In the genomic region with DNA sequence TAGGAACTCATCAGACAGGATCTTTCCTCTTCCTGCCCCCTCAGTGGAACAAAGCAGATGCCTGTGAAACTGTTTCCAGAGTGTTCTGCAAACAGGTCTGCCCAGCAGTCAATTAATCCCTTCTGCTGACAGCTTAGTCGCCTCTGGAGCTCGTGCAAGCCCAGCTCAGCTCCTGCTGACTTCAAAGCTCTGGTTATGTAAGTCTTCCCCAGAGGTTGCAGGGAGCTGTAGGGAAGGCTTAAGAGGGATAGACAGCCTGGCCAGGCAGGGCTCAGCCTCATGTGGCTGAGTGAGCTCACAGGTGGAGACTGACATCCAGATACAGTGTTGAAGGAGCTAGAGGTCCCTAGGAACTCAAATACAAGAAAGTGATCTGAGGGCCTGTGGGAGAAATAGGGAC, we compare ENCODE assay signal across 19 mouse cellular contexts. TPM values are rescaled to one million over a fixed set of nuclear protein-coding genes. Genes with fewer than 3 reads are reported as not detected.
A peak's percentile ranks its signal among the peaks of the same experiment; 100 is the strongest.
DNase-seq lines count a peak whose midpoint lies in the region; ATAC-seq and TF ChIP-seq lines count a peak whose summit lies in the region.
"Had no signal": no experiment of that assay in that cellular context is flagged by ENCODE, and none has a peak within 500 bp of the region (broad histone marks: within the 10 kb centered on the region; RNA-seq: fewer than 3 reads in every experiment).

No protein-coding gene starts in this region.

- 2% methylated on average over 2 of the region's 2 CpGs for WGBS in midbrain, embryonic 14.5 days

- no peaks in the 10 kb centered on the region for H3K4me1 ChIP-seq in midbrain, embryonic 14.5 days (ENCODE audit: control insufficient read depth, insufficient read depth, low read length)
- H3K4me1 ChIP-seq: embryonic facial prominence, embryonic 13.5 days; forebrain, embryonic 13.5 days had no signal

- no peaks in the 10 kb centered on the region for H3K9me3 ChIP-seq in midbrain, embryonic 14.5 days (ENCODE audit: control insufficient read depth, low read length)
- H3K9me3 ChIP-seq: embryonic facial prominence, embryonic 13.5 days; forebrain, embryonic 13.5 days; liver, embryonic 15.5 days had no signal

- DNase-seq in adrenal gland, adult (ENCODE audit: inconsistent age in 2 of 2, low spot score in 1 of 2) = peak; percentile 38 to 54
- DNase-seq in adrenal gland, adult 18-20 months (ENCODE audit: low spot score in 2 of 2) = no peak
- peak; percentile 33 for DNase-seq in left cerebral cortex, adult 11 months (ENCODE audit: low spot score)
- DNase-seq in left cerebral cortex, adult 2 months (ENCODE audit: extremely low spot score in 1 of 2, low spot score in 2 of 2) = no peak
- DNase-seq in gonadal fat pad, adult 2 months (ENCODE audit: low read depth) = peak; percentile 12
- DNase-seq in midbrain, embryonic 14.5 days = peak; percentile 63
- no peak for DNase-seq in thymus, adult 18-20 months
- DNase-seq: cerebellum, adult 9-11 months; layer of hippocampus, adult 9-11 months; lung, postnatal 36 days; spleen, adult 18-20 months; thymus, postnatal 4 days had no signal

- intact Hi-C loops in left cerebral cortex, adult 2 months (cut with DNase I) = no loop called here

- no peak for ATAC-seq in midbrain, embryonic 14.5 days (ENCODE audit: low FRiP score, low TSS enrichment)
- ATAC-seq in inflammation-experienced regulatory T-cells, adult 6 months = no peak
- ATAC-seq: forebrain, embryonic 13.5 days had no signal

- no peak for TF ChIP-seq CTCF in left cerebral cortex, adult 2 months (IDR thresholded peaks at IDR 0.05)

- H3K36me3 ChIP-seq in midbrain, embryonic 14.5 days (ENCODE audit: control insufficient read depth, insufficient read depth, low read length) = no peaks in the 10 kb centered on the region
- H3K36me3 ChIP-seq: embryonic facial prominence, embryonic 13.5 days; liver, embryonic 15.5 days had no signal

- no peak overlapping the region for H3K9ac ChIP-seq in midbrain, embryonic 14.5 days (replicated peaks; ENCODE audit: low read length)
- H3K9ac ChIP-seq: embryonic facial prominence, embryonic 13.5 days; forebrain, embryonic 13.5 days; liver, embryonic 15.5 days had no signal

- no peak overlapping the region for H3K4me3 ChIP-seq in left cerebral cortex, adult 2 months
- H3K4me3 ChIP-seq in midbrain, embryonic 14.5 days (replicated peaks; ENCODE audit: low read depth, low read length) = no peak overlapping the region
- H3K4me3 ChIP-seq: embryonic facial prominence, embryonic 13.5 days; forebrain, embryonic 13.5 days; liver, embryonic 15.5 days had no signal

- no peak overlapping the region for H3K4me2 ChIP-seq in midbrain, embryonic 14.5 days (ENCODE audit: low read length)
- H3K4me2 ChIP-seq: embryonic facial prominence, embryonic 13.5 days; forebrain, embryonic 13.5 days; liver, embryonic 15.5 days had no signal

- no peak overlapping the region; the same call in 1 of the 2 replicates for H3K27ac ChIP-seq in left cerebral cortex, adult 2 months
- H3K27ac ChIP-seq in midbrain, embryonic 14.5 days (replicated peaks; ENCODE audit: low read depth, low read length) = no peak overlapping the region
- H3K27ac ChIP-seq: embryonic facial prominence, embryonic 13.5 days; forebrain, embryonic 13.5 days; kidney, postnatal 0 days; liver, embryonic 15.5 days; stomach, postnatal 0 days had no signal

- H3K27me3 ChIP-seq in midbrain, embryonic 14.5 days (ENCODE audit: control insufficient read depth, insufficient read depth, low read length) = no peaks in the 10 kb centered on the region
- H3K27me3 ChIP-seq: embryonic facial prominence, embryonic 13.5 days; forebrain, embryonic 13.5 days; liver, embryonic 15.5 days had no signal

RNA-seq across cellular contexts. Expression of a gene that starts 55.1 kb away (rescaled TPM):
- not detected for total RNA-seq in adrenal gland, adult 18-20 months (2021)
- 100 to 1,000 TPM; 292 to 305 TPM for total RNA-seq in left cerebral cortex, adult 2 months (2021)
- 0.12 TPM in 1 of 2 replicates, not detected in the other for polyA plus RNA-seq in gonadal fat pad, adult 2 months (2012; rRNA removed)
- 116 and 125 TPM in 2 replicates for polyA plus RNA-seq in midbrain, embryonic 14.5 days (2014; fragmentation: Nextera tagmentation; extraction: Ambion mirVana)
- under 1 TPM in 1 of 3 experiments, not detected in 2; 0.48 TPM for polyA plus RNA-seq in inflammation-experienced regulatory T-cells, adult 6 months (2017; shearing (Covaris generic))
- polyA plus RNA-seq: intestine, embryonic 14.5 days; stomach, postnatal 0 days had no signal

Comparison
In these comparisons a context has a peak if more than half of its experiments do, and no peak if none do; other contexts are left out.
1. DNase-seq: peak in adrenal gland, adult (2 of 2), left cerebral cortex, adult 11 months (single experiment), gonadal fat pad, adult 2 months (single experiment) and midbrain, embryonic 14.5 days (single experiment); none in adrenal gland, adult 18-20 months (0 of 2), left cerebral cortex, adult 2 months (0 of 2) and thymus, adult 18-20 months (0 of 2).
2. RNA of a gene that starts 55.1 kb away (polyA plus RNA-seq): 116 to 125 TPM in midbrain, embryonic 14.5 days; 0.12 TPM in gonadal fat pad, adult 2 months and 0.48 TPM in inflammation-experienced regulatory T-cells, adult 6 months; every median in the first group is over 10 times any median in the second.